Mouse (Mus musculus) lung, embryonic 15.5 days (tissue): Measurements from ENCODE around the gene Eed. TPM values are rescaled to one million over a fixed set of nuclear protein-coding genes. Genes with fewer than 3 reads are reported as not detected.

Experiments
- ATAC-seq: fragments of 200-750 bp; cut with Nextera tagmentation; 2 replicates; pipeline ENCODE4 v1.8.0; 2017; ENCODE audit warnings: moderate number of reproducible peaks, borderline replicate concordance; ENCODE audit not compliant: low FRiP score, low TSS enrichment; ENCODE audit errors: extremely low read depth
- H3K27ac ChIP-seq: fragments of 300-500 bp; sonication (generic); 2 replicates; pipeline ENCODE4 v1.5.1; 2015; ENCODE audit warnings: moderate library complexity, mild to moderate bottlenecking, inconsistent platforms
- H3K27me3 ChIP-seq: fragments of 300-500 bp; sonication (generic); 2 replicates; pipeline ENCODE4 v1.6.1; 2015; ENCODE audit warnings: inconsistent platforms
- H3K36me3 ChIP-seq: fragments of 300-500 bp; sonication (generic); 2 replicates; pipeline ENCODE4 v1.6.1; 2015; ENCODE audit warnings: inconsistent platforms
- H3K4me1 ChIP-seq: fragments of 300-500 bp; sonication (generic); 2 replicates; pipeline ENCODE4 v1.6.1; 2015; ENCODE audit warnings: inconsistent platforms
- H3K4me2 ChIP-seq: fragments of 300-500 bp; sonication (generic); 2 replicates; pipeline ENCODE4 v1.6.1; 2015; ENCODE audit warnings: inconsistent platforms, mild to moderate bottlenecking, moderate library complexity
- H3K4me3 ChIP-seq: fragments of 300-500 bp; sonication (generic); 2 replicates; pipeline ENCODE4 v1.5.1; 2015; ENCODE audit warnings: mild to moderate bottlenecking, inconsistent platforms
- H3K9ac ChIP-seq: fragments of 300-500 bp; sonication (generic); 2 replicates; pipeline ENCODE4 v1.6.1; 2015; ENCODE audit warnings: inconsistent platforms
- H3K9me3 ChIP-seq: fragments of 300-500 bp; sonication (generic); 2 replicates; pipeline ENCODE4 v1.6.1; 2016; ENCODE audit warnings: inconsistent platforms
- WGBS: fragments of 180-500 bp; shearing (Covaris S2); methylation state at CpG from one replicate; pipeline ENCODE4 v1.1.7; 2015; 5-methylcytosine and 5-hydroxymethylcytosine counted together
- polyA plus RNA-seq: library from polyadenylated mRNA; unstranded; fragments of >200 nt; fragmentation: Nextera tagmentation; extraction: Ambion mirVana; gene quantifications from 2 replicates; pipeline ENCODE4 v1.2.1, GENCODE M21; 2015

Eed gene
- polyA plus RNA-seq, 1 experiment from 2014 or later = 73.7 TPM

DNA sequence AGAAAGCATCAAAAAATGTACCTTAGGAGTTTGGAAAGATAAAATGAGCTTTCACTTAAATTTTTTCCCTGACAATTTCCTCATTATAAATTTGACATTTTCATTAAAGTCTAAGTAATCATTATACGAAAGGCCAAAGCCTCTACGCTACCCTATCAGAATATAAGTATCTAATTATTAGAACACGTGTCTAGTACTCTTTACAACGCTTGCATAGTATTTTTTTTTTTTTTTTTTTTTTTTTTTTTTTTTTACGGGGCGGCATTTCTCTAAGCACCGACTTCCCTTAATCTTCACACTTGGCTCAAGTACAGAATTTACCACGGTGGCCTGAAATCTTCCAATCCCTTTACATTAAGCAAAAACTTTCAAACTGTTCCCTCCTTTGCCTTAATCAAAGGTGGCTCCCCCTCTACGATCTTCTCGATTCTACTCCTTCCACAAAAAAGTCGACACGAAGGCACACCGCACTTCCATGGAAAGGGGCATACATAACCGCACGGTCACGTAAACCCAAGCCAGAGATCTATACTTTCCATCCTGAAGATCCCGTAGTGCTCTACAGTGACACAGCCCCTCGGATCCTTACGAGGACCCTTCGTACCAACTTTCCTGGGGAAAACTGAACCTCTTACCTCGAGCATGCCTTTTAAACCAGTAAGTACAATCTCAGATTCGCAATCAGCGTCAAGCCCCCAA lies 1.2 kb downstream of the Eed start:
- no peaks in the 10 kb centered on the region for H3K9me3 ChIP-seq
- 3% methylated on average over 23 of the region's 23 CpGs for WGBS
- no peak for ATAC-seq

DNA sequence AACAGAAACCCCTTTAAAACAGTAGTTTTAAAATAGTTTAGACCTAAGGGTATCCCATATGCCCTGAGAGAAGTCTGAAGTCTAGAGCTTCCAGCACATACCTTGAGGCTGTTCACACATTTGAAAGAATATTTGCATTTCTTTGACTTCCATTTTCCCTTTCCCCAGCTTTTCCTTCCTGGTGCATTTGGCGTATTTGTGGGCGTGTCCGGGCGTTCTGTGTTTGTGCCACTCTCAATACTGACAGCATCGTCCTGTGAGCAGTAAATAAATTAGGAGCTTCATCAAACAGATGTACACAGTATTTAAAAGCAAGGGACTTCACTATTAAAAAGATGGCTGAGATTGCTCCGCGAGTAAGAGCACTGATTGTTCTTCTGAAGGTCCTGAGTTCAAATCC lies 4.0 kb downstream of the Eed start:
- no peak for ATAC-seq
- H3K4me1 ChIP-seq = peaks cover 12% of the 10 kb centered on the region

More for the DNA sequence above, 1.2 kb downstream of the Eed start:
- H3K27me3 ChIP-seq = no peaks in the 10 kb centered on the region
- H3K4me2 ChIP-seq = peak overlapping the region; percentile 76
- H3K4me3 ChIP-seq = peak overlapping the region; percentile 76
- H3K4me1 ChIP-seq = peaks cover 16% of the 10 kb centered on the region
- H3K27ac ChIP-seq = peak overlapping the region; percentile 100
- H3K36me3 ChIP-seq = peaks cover 17% of the 10 kb centered on the region
- peak overlapping the region; percentile 92 for H3K9ac ChIP-seq

DNA sequence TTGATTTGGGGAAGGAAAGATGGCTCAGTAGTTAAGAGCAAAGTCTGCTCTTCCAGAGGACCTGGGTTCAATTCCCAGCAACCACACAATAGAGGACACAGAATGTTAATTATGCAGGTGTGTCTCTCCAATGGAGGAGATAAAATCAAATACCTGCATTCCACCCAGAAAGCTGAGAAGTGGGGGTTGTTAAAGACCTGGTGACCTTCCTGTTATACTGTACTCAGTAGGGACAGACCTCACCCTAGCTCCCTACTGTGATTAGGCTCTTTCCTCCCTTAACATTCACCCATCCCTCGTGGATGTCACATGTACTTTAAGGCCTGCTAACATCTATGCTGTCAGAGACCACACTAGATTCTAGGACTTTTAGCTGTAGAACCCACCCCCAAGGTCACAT lies 5.2 kb downstream of the Eed start:
- H3K27me3 ChIP-seq = no peaks in the 10 kb centered on the region
- no peak overlapping the region for H3K4me3 ChIP-seq
- no peaks in the 10 kb centered on the region for H3K9me3 ChIP-seq
- H3K4me1 ChIP-seq = peaks cover 9% of the 10 kb centered on the region
- H3K4me2 ChIP-seq = no peak overlapping the region
- H3K36me3 ChIP-seq = peaks cover 45% of the 10 kb centered on the region
- no peak overlapping the region for H3K9ac ChIP-seq
- no peak for ATAC-seq
- H3K27ac ChIP-seq = no peak overlapping the region
- 86% methylated on average over 1 of the region's 1 CpGs for WGBS

More for the DNA sequence above, 4.0 kb downstream of the Eed start:
- WGBS = 87% methylated on average over 7 of the region's 7 CpGs
- H3K27me3 ChIP-seq = no peaks in the 10 kb centered on the region
- H3K4me2 ChIP-seq = no peak overlapping the region
- no peak overlapping the region for H3K27ac ChIP-seq
- H3K9me3 ChIP-seq = no peaks in the 10 kb centered on the region
- H3K9ac ChIP-seq = no peak overlapping the region
- H3K4me3 ChIP-seq = no peak overlapping the region
- H3K36me3 ChIP-seq = peaks cover 42% of the 10 kb centered on the region

DNA sequence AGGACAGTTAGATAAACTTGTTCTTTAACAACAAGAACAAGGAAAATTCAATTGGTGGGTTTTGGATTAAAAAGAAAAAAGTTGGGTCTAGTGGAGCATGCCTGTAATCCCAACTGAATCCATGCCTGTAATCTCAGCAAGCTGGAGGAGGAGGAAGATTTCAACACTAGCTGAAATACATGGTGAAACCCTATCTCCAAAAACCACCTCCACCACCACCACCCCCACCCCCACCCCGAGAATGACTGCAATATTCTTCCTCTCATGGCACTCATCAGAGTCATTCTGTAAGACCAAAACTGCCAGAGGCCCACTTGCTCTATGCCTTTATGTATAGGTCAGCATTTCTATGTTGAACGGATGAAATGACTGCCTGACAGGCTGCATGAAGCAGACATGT lies 13.5 kb downstream of the Eed start:
- Histone ChIP-seq H3K36me3 (peaks cover 62% of the 10 kb centered on the region), H3K27ac (no peak overlapping the region), H3K9ac (no peak overlapping the region), H3K4me1 (no peaks in the 10 kb centered on the region), H3K9me3 (no peaks in the 10 kb centered on the region), H3K4me2 (no peak overlapping the region), H3K4me3 (no peak overlapping the region), H3K27me3 (no peaks in the 10 kb centered on the region)
- no peak for ATAC-seq
- WGBS = 65% methylated on average over 2 of the region's 2 CpGs

DNA sequence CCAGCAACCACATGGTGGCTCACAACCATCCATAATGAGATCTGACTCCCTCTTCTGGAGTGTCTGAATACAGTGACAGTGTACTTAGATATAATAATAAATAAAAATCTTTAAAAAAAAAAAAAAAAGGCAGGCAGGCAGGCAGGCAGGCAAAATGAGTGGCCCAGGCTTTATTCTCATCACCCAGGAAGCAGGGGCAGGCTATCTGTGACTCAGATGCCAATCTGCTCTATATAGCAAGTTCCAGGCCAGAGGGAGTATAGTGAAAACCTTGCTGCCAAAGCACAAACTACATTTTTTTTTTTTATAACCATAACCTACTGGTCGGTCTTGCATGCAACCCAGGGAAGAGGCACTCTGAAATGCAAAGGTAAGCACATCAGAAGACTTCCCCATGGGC lies 14.0 kb downstream of the Eed start:
- H3K36me3 ChIP-seq = peaks cover 61% of the 10 kb centered on the region
- no peaks in the 10 kb centered on the region for H3K4me1 ChIP-seq
- H3K4me2 ChIP-seq = no peak overlapping the region
- H3K27me3 ChIP-seq = no peaks in the 10 kb centered on the region
- H3K9ac ChIP-seq = no peak overlapping the region
- H3K27ac ChIP-seq = no peak overlapping the region
- no peak for ATAC-seq
- 85% methylated on average over 1 of the region's 1 CpGs for WGBS
- no peaks in the 10 kb centered on the region for H3K9me3 ChIP-seq
- H3K4me3 ChIP-seq = no peak overlapping the region

DNA sequence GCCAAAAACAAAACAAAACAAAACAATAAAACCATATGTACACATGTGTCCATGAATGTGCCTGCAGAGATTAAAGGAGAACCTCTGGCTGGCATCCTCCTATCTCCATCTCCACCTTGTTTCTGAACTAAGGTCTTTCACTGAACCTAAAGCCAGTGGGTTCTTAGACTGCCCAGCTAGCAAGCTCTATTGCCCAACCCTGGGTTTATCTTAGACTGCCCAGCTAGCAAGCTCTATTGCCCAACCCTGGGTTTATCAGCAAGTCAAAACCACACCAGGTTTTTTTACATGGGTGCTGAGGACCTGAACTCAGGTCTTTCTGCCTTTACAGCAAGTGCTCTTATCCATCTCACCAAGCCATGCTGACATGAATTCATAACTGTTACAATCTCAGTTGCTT lies 17.6 kb downstream of the Eed start:
- no peak for ATAC-seq
- Histone ChIP-seq H3K4me3 (no peak overlapping the region), H3K36me3 (peaks cover 67% of the 10 kb centered on the region), H3K27me3 (no peaks in the 10 kb centered on the region), H3K9ac (no peak overlapping the region), H3K4me2 (no peak overlapping the region), H3K9me3 (no peaks in the 10 kb centered on the region), H3K27ac (no peak overlapping the region), H3K4me1 (no peaks in the 10 kb centered on the region)

DNA sequence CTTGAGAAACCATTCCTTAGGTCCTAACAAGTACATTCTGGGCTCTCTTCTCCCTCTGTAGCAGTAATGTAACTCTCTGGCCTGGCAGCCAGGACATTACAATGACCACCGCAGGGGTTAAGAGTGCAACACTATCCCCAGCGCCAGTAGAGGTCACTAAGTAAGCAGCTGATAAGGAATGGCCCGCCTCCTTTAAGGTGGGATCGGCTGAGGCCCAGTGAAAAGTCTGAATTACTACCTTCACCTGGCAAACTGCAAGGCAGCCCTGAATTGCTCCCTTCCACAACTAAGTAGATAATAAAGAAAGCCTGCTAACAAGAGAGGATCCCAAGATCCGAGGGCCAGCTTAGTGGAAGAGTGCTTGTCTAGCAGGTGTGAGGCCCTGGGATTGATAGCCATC lies 23.5 kb downstream of the Eed start:
- no peak for ATAC-seq
- no peak overlapping the region for H3K4me3 ChIP-seq
- no peaks in the 10 kb centered on the region for H3K4me1 ChIP-seq
- no peak overlapping the region for H3K27ac ChIP-seq
- peaks cover 59% of the 10 kb centered on the region for H3K36me3 ChIP-seq
- H3K9me3 ChIP-seq = no peaks in the 10 kb centered on the region
- H3K27me3 ChIP-seq = no peaks in the 10 kb centered on the region
- no peak overlapping the region for H3K4me2 ChIP-seq
- no peak overlapping the region for H3K9ac ChIP-seq
- WGBS = 17% methylated on average over 5 of the region's 5 CpGs

DNA sequence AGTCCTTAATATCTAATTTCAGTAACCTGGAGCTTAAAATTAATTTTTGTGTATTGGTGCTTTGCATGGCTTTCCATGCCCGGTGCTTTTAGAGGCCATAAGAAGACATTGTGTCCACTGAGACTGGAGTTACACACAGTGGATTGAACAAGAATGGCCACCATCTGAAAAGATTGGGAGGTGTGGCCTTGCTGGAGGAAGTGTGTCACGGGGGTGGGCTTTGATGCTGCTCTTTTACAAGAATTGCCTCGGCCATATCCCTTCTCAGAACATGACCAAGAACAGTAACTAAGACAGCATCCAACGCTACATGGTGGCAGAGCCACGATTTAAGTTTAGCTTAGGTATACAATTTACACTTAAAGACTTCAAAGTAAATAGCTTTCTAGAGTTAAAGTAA lies 26.5 kb downstream of the Eed start:
- H3K36me3 ChIP-seq = peaks cover 45% of the 10 kb centered on the region
- no peak overlapping the region for H3K9ac ChIP-seq
- no peaks in the 10 kb centered on the region for H3K4me1 ChIP-seq
- no peak overlapping the region for H3K27ac ChIP-seq
- no peaks in the 10 kb centered on the region for H3K9me3 ChIP-seq
- no peak overlapping the region for H3K4me3 ChIP-seq
- no peak overlapping the region for H3K4me2 ChIP-seq
- H3K27me3 ChIP-seq = no peaks in the 10 kb centered on the region
- 72% methylated on average over 5 of the region's 5 CpGs for WGBS
- no peak for ATAC-seq

DNA sequence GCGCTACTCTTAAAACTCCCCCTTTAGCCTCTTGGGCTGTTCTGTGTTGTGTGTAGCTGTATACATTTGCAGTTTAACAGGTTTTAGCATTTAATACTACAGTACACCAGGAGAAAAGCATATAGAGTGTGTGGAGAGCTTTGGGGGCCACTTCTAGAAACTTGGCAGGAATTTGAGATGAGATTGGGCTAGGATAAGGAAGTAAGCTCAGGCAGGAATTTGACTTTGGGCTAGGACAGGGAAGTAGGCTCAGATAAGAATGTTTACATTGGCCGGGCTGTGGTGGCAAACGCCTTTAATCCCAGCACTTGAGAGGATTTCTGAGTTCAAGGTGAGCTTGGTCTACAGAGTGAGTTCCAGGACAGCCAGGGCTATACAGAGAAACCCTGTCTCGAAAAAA lies 31.4 kb downstream of the Eed start:
- Histone ChIP-seq H3K4me2 (no peak overlapping the region), H3K27me3 (no peaks in the 10 kb centered on the region), H3K9me3 (no peaks in the 10 kb centered on the region), H3K4me1 (no peaks in the 10 kb centered on the region), H3K36me3 (peaks cover 3% of the 10 kb centered on the region), H3K27ac (no peak overlapping the region), H3K9ac (no peak overlapping the region), H3K4me3 (no peak overlapping the region)
- ATAC-seq = peak; percentile 59
- WGBS = 37% methylated on average over 4 of the region's 4 CpGs

DNA sequence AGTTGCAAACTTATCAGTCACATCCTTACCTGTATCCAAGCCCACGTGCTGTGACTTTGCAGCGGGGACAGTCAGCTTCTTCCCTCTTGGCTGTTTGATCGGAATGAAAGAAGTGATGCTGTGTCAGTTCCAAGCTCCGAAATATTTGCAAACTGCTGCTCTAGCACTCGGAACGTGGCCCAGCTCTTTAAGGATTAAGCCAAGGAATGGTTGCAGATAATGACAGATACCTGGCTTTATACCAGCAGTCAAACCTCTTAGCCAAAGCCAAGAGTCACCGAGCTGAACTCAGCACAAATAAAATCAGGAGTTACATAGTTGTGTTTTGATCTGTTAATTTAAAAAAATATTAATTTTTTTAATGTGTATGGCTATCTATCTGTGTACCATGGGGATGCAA lies 32.8 kb downstream of the Eed start:
- 67% methylated on average over 7 of the region's 7 CpGs for WGBS
- no peak for ATAC-seq
- no peak overlapping the region for H3K9ac ChIP-seq
- no peak overlapping the region for H3K27ac ChIP-seq
- no peaks in the 10 kb centered on the region for H3K9me3 ChIP-seq
- no peaks in the 10 kb centered on the region for H3K4me1 ChIP-seq
- no peaks in the 10 kb centered on the region for H3K36me3 ChIP-seq
- no peak overlapping the region for H3K4me3 ChIP-seq
- H3K27me3 ChIP-seq = no peaks in the 10 kb centered on the region
- no peak overlapping the region for H3K4me2 ChIP-seq

DNA sequence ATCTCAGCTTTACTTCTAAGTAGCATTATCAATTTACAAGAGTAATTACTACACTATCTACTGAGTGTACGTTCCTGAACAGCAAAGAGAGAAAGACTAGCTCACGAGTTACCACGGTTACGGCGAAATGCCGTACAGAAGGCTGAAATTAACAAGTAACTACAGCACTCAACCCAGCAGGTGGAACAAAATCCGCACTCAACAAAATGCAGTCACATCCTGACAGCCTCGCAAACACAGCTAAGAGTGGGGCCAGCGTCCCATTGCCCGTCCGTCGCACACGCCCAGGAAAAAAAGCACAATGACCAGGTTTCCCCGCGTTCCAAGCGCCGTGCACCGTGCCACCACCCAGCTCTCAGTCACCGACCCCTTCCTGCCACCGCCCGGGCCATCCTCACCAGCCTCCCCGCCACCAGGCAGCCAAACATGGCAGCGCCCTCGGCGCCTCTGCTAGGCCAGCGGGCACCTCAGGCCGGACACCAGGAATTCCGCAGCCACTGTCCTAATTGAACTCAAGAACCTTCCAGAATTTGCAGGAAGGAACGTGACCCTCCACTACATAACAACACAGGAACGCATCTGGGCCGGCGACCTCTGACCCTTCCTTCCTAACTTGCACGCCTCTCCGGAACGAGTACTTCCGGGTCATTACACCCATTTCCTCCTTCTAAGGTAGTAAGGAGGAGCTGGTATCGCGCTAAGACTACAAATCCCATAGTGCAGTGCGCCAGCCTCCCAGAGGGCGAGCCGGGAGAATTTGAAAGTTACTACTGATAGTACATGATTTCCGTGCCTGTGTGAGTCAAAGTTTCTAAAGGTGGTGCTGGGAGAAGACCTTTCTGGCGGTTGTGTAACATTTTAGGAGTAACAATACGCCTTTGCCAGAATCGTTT lies 40.0 kb downstream of the Eed start, which contains the start of gene Hikeshi:
TSS of gene Hikeshi (minus strand) at position 634 of the 893 bp plus-strand sequence.
- Histone ChIP-seq H3K4me1 (peaks cover 10% of the 10 kb centered on the region), H3K9me3 (no peaks in the 10 kb centered on the region), H3K4me3 (peak within 1 kb of the TSS; percentile 93), H3K36me3 (no peaks in the 10 kb centered on the region), H3K27ac (peak within 1 kb of the TSS; percentile 89), H3K9ac (peak within 1 kb of the TSS; percentile 78), H3K27me3 (no peaks in the 10 kb centered on the region), H3K4me2 (peak within 1 kb of the TSS; percentile 57)
- peak; percentile 100 for ATAC-seq
- WGBS = under 1% methylated on average over 45 of the region's 45 CpGs
